Mouse (Mus musculus) ES-E14 (cell line): ENCODE measurements around the gene Rhot1. TPM values are rescaled to one million over a fixed set of nuclear protein-coding genes. Genes with fewer than 3 reads are reported as not detected.

ENCODE experiments used
- DNase-seq: peaks from one replicate; pipeline ENCODE4 v3.0.0-alpha.2; 2013; ENCODE audit warnings: low read depth, low spot score
- H3K27ac ChIP-seq: 2 replicates; pipeline ENCODE4 v1.5.1; 2012; ENCODE audit warnings: low read depth, mild to moderate bottlenecking, low read length, moderate library complexity, mixed read lengths; ENCODE audit not compliant: poor library complexity, insufficient read depth, severe bottlenecking
- H3K36me3 ChIP-seq: 2 replicates; pipeline ENCODE4 v1.6.1; 2012; ENCODE audit warnings: mild to moderate bottlenecking, low read length, moderate library complexity, mixed read lengths; ENCODE audit not compliant: control insufficient read depth, poor library complexity, insufficient read depth, severe bottlenecking
- H3K4me1 ChIP-seq, 2 experiments: fragments of 150-350 bp in 1 of 2; sonication (generic) in 1 of 2; 2 replicates each; pipeline ENCODE4 v1.6.1; 2012; ENCODE audit warnings: low read length in 2 of 2, mild to moderate bottlenecking in 1 of 2, mixed read lengths in 1 of 2; ENCODE audit not compliant: control insufficient read depth in 2 of 2, insufficient read depth in 2 of 2, poor library complexity in 1 of 2
- H3K4me3 ChIP-seq, 2 experiments: fragments of 150-350 bp in 1 of 2; sonication (generic) in 1 of 2; 2 replicates each; pipeline ENCODE4 v1.5.1; 2012; ENCODE audit warnings: low read length in 2 of 2, low read depth in 1 of 2, mild to moderate bottlenecking in 1 of 2, mixed read lengths in 1 of 2; ENCODE audit not compliant: insufficient read depth in 1 of 2, poor library complexity in 1 of 2, severe bottlenecking in 1 of 2
- H3K9ac ChIP-seq: 2 replicates; pipeline ENCODE4 v1.6.1; 2012; ENCODE audit warnings: low read depth, mild to moderate bottlenecking, low read length, mixed read lengths; ENCODE audit not compliant: poor library complexity, insufficient read depth, severe bottlenecking
- H3K9me3 ChIP-seq: fragments of 150-350 bp; sonication (generic); 2 replicates; pipeline ENCODE4 v1.6.1; 2012; ENCODE audit warnings: low read depth, mild to moderate bottlenecking, low read length; ENCODE audit not compliant: control insufficient read depth, insufficient read depth
- CHD2 ChIP-seq: IDR thresholded peaks from 2 replicates; pipeline ENCODE4 v1.6.1; 2014; ENCODE audit warnings: mild to moderate bottlenecking, low read depth, low read length, inconsistent platforms
- HCFC1 ChIP-seq: IDR thresholded peaks from 2 replicates; pipeline ENCODE4 v1.6.1; 2012; ENCODE audit warnings: low read length, inconsistent platforms, borderline replicate concordance; ENCODE audit not compliant: insufficient read depth
- MAFK ChIP-seq: IDR thresholded peaks from 2 replicates; pipeline ENCODE4 v1.6.1; 2014; ENCODE audit warnings: mild to moderate bottlenecking, low read depth, low read length, inconsistent platforms; ENCODE audit not compliant: insufficient read depth
- ZC3H11A ChIP-seq: IDR thresholded peaks from 2 replicates; pipeline ENCODE4 v1.6.1; 2012; ENCODE audit warnings: low read depth, mild to moderate bottlenecking, inconsistent platforms, low read length, borderline replicate concordance
- ZNF384 ChIP-seq: IDR thresholded peaks from 2 replicates; pipeline ENCODE4 v1.6.1; 2012; ENCODE audit warnings: low read depth, low read length, inconsistent platforms
- in situ Hi-C, 2 experiments: fragments of 600-800 bp; cut with MboI; formaldehyde crosslinking; loops; one replicate each; pipeline ENCODE4 v1.15.1; 2025; ENCODE audit warnings: low sequenced_read_pairs in 2 of 2, inconsistent platforms in 1 of 2; ENCODE audit not compliant: unreplicated experiment in 2 of 2
- total RNA-seq: library from RNA; depleted of rRNA; stranded (reverse); fragments of 300-350 nt; gene quantifications from 2 replicates; pipeline ENCODE4 v1.2.3, GENCODE M21; 2012

Rhot1 gene
- total RNA-seq, 1 experiment = 38.8 TPM

GRCm38 (mm10) chr11:80173963-80174670 lies 34.7 kb upstream of the Rhot1 start:
- H3K27ac ChIP-seq = no peak overlapping the region
- in situ Hi-C loops = no loop called here

GRCm38 (mm10) chr11:80176911-80177895 lies 31.6 kb upstream of the Rhot1 start:
- no peak for DNase-seq
- TF ChIP-seq MAFK = peak; percentile 88
- 0 out of 2 replicates have a peak, but pooled peaks have one; percentile 8 for TF ChIP-seq CHD2
- TF ChIP-seq ZC3H11A = no peak
- peak; percentile 94 for TF ChIP-seq ZNF384
- TF ChIP-seq HCFC1 = no peak
- Histone ChIP-seq H3K4me3 (peak overlapping the region; percentile 28 to 32; a peak in 2 of 4 replicates), H3K36me3 (no peaks in the 10 kb centered on the region), H3K9me3 (no peaks in the 10 kb centered on the region), H3K4me1 (peaks cover 17 to 32% of the 10 kb centered on the region in 2 experiments), H3K27ac (peak overlapping the region; percentile 88), H3K9ac (peak overlapping the region; percentile 59; the same call in 1 of the 2 replicates)
- in situ Hi-C loops = no loop called here

More at GRCm38 (mm10) chr11:80173963-80174670, 34.7 kb upstream of the Rhot1 start:
- no peak for TF ChIP-seq HCFC1
- no peak for TF ChIP-seq CHD2
- TF ChIP-seq ZNF384 = no peak
- no peak for TF ChIP-seq ZC3H11A
- no peak for TF ChIP-seq MAFK
- H3K9ac ChIP-seq = peak overlapping the region; percentile 13; the same call in 1 of the 2 replicates
- no peak overlapping the region for H3K4me3 ChIP-seq
- no peaks in the 10 kb centered on the region for H3K36me3 ChIP-seq
- H3K4me1 ChIP-seq = peaks cover 17 to 32% of the 10 kb centered on the region in 2 experiments
- no peak for DNase-seq
- H3K9me3 ChIP-seq = no peaks in the 10 kb centered on the region

GRCm38 (mm10) chr11:80178316-80178715 lies 30.5 kb upstream of the Rhot1 start:
- Histone ChIP-seq H3K9me3 (no peaks in the 10 kb centered on the region), H3K36me3 (no peaks in the 10 kb centered on the region), H3K4me1 (peaks cover 13 to 29% of the 10 kb centered on the region in 2 experiments), H3K27ac (peak overlapping the region; percentile 88; the same call in 1 of the 2 replicates), H3K9ac (peak overlapping the region; percentile 32; the same call in 1 of the 2 replicates), H3K4me3 (peak overlapping the region; percentile 9 to 11; a peak in 1 of 4 replicates)
- TF ChIP-seq ZC3H11A (no peak), MAFK (no peak), CHD2 (no peak), ZNF384 (no peak), HCFC1 (no peak)
- in situ Hi-C loops = no loop called here
- no peak for DNase-seq

- no peak overlapping the region for H3K9ac ChIP-seq
- peak overlapping the region; percentile 50; the same call in 1 of the 2 replicates for H3K27ac ChIP-seq
- H3K4me1 ChIP-seq = peaks cover 7 to 14% of the 10 kb centered on the region in 2 experiments
- in situ Hi-C loops = no loop called here
- no peaks in the 10 kb centered on the region for H3K36me3 ChIP-seq
- TF ChIP-seq MAFK = no peak
- TF ChIP-seq CHD2 = peak; percentile 24; the same call in 1 of the 2 replicates
- no peak for TF ChIP-seq HCFC1
- H3K9me3 ChIP-seq = no peaks in the 10 kb centered on the region
- no peak for DNase-seq
- H3K4me3 ChIP-seq = no peak overlapping the region
Measured at GRCm38 (mm10) chr11:80181021-80181749, 27.6 kb upstream of the Rhot1 start.
